Mouse (Mus musculus) urinary bladder, postnatal 10 days (tissue): Measurements from ENCODE around the gene Rhof.

Source experiments
- DNase-seq: peaks from one replicate; pipeline ENCODE4 v3.0.0; 2022; ENCODE audit warnings: low spot score

The Rhof gene

DNA sequence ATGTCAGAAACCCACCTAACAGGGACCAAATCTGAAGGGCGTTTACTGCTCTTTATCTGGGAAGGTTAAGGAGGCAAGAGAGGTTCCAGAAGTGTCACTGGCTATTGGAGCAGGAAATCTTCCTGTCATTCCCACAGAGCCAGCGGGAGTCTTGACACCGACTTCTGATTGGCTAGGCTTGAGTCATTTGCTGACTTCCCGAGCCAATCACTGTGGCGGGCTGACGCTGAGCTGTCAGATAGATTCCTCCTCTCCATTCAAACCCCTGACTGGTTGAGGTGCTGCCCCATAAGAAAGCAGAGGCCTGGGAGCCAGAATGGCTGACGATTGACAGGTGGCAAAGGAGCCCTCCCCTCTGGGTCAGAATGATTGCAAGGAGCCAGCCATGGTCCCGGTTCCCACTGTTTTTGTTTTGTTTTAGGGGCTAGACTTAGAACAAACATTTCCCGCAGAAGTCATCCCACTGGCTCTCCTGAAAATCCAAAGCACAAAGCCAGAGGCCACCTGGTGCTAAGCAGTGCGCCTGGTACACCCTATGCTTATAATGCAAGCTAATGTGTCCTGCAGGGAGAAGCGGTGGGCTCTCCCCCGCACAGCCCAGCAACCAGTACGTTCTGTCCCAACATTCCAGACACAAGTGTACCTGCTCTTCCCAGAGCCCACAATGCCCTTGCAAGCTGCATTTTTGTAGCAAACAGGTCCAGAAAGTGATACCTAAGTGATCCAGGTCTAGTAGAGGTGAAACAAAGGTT, 22.9 kb downstream of the Rhof start:
- no peak for DNase-seq

DNA sequence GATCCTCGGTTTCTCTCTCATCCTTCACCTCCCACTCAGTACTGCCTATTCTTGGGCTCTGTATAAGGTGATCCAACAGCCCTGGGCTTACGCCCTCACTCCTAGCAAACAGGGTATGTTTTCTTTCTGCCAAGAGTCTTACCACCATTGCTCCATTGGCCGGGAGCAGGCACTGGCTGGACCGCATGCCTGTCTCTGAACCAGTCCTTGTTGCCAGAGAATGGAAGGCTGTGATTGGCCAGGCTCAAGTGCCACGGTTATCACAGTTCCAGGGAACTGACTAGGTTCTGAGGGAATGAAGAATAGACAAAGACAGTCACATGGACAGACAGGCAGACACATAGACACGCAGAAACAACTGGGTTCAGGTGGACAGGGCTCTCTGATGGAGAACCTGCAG, 27.7 kb downstream of the Rhof start:
- no peak for DNase-seq

DNA sequence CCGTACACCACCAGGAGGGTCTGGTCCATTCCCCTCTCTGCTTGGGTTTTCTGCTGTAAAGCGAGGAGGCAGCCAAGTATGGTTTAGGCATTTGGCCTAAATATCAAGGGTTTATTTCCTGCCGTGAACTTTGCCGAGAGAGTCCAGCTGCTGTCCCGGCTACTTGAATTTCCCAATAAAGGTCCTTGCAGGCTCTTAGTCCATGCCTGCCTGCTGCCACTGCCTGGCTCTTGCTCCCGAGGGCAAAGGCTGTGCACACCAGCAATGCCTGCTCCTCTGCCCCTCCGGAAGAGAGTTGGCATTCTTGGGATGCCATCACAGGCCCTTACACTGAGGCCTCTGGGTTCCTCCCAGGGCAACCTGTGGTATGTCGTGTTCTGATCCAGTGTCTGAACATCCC, 28.9 kb downstream of the Rhof start:
- no peak for DNase-seq

DNA sequence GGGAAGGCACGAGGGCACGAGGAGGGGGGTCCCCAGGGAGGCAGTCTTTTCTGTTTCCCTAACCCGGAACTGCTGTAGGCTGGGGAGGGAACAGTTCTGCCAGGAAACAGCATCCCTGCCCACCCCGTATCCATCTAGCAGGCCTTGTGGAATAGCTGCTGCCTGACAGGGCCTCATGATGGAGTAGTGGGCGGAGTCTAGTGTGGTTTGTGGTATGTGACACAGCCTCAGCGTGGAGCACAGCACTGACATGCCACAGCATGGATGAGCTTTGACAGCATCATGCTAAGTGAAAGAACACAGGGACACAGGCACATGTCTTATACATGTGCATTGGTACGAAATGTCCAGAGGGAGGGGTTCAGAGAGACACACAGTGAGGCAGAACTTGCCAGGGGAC, 30.1 kb downstream of the Rhof start:
- no peak for DNase-seq

DNA sequence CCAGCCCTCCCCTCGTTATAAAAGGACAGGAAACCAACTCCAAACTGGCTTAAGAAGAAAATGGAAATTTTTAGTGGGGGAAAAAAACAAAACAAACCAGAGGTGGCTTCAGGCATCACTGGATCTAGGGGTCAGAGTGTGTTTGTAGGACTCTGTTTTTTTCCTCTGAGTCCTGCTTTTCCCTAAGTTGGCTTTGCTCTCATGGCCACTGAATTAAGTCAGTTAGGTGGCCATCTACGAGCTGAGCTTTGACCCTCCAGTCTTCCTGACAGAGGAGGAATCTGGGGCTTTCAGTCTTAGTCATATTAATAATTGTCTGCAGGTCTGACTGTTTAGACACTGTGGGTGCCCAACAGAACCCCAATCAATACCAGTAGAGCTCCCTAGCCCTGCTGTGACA, 34.0 kb downstream of the Rhof start:
- DNase-seq, result no peak

DNA sequence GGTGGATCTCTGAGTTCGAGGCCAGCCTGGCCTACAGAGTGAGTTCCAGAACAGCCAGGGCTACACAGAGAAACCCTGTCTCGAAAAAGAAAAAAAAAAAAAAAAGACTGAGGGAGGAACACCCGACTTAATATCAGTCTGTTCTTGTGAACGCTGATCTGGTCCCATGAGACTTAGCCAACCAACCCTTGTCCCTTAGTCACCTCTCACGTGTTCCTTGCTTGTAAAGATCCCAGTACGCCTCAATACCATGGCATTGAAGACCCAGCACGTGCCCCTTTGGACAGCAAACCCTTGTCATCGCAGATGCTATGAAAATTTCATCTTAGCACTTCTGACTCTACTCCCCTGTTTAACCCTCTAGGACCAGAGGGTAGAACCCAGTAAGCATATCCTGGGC, 36.2 kb downstream of the Rhof start:
- DNase-seq, result no peak

DNA sequence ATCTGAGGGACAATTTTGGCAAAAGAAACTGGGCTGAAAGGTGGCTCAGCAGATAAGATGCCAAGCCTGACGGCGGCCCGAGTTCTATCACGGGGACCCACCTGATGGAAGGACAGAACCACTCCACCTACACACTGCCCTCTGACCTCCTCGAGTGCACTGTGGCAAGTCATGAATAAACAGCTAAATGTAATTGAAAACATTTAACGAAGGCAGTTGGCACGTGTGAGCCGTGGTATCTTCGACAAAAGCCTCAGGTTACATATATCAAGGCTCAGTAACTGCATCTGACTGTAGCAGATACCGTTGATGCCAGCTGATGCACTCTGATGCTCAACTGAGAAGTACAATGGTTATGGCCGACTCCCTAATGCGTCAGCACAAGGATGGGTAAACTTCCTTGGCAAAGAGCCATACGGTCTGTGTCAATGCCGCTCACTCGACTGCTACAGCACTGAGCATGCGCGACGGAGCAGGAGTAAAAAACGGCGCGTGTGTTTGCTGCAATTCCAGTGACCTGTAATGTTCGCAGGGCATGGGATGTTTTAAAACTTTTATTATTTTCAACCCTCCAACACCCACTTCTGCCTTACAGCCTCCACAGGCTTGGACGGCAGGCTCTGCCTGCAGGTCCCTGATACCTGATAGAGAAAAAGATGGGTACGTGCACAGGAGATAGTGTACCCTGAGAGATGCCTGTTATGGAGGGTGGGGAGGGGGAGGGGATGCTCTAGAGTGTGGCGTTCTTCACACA, 38.1 kb downstream of the Rhof start:
- no peak for DNase-seq

DNA sequence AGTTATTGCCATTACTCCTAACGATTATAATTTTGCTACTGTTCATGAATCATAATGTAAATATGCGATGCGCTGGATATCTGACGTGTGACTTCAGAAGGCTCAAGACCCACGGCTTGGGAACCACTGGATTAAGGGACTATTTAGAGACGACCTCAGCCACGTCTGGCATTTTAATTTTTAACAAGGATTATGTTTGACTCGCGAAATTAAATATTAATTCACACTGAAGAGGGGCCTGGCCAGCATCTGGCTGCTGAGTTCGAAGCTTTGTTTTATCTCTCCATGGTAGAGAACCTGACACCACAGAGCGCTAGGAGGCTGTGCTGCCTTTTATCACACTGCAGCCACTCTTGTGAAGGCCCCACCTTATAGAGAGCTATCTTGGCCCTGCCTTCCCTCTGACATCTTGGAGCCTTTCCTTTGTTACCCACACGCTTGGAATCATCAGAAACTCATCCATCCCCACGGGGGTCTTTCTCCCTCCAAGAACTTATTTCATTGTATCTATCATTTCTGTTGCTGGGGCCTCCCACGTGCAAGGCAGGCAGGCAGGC, 39.3 kb downstream of the Rhof start:
- DNase-seq, result no peak

DNA sequence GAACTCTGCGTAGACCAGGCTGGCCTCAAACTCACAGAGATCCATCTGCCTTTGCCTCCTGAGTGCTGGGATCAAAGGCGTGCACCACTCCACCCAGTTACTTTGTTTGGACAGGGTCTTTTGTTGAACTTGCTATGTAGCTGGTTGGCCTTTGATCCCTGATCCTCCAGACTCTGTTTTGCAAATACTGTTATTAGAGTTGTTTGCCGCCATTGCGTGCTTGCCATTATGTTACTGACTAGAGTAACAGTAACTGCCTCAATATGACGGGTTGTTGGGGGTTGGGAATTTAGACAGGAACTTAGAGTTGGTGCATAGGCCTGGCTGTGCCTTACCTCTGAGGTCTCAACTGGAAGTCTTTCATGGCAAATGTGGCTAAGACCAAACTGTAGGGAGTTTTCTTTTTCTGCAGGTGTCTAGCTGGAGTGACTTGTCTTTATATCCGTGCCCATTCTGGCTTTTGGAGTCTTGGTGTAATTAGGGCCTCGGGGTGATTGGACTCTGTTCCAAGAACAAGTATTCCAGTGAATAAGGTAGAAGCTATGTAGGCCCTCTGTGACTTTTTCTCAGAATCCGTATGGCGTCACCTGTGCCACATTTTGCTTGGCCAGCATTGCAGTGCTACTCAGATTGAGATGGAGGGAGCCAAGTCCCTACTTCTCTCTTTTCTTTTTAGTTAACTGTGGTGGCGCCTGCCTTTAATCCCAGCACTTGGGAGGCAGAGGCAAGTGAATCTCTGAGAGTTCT, 41.8 kb downstream of the Rhof start:
- no peak for DNase-seq

DNA sequence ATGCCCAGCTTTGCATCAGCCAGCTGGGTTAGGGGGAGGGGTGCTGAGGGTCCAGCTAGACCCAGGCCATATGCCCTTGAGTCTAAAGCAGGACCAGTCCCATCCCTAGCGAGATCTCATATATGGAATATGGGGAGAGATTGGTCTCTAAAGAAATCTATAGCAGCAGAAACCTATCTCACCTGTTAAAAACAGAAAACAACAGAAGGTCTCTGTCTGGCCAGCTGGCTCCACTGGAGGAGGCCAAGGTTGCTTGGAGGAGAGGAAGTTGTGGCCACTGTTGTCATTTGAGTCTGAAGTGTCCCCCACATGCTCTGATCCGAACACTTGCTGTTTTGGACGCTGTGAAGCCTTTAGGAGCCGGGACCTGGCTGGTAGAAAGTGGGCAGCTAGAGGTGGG, 43.7 kb downstream of the Rhof start:
- no peak for DNase-seq

DNA sequence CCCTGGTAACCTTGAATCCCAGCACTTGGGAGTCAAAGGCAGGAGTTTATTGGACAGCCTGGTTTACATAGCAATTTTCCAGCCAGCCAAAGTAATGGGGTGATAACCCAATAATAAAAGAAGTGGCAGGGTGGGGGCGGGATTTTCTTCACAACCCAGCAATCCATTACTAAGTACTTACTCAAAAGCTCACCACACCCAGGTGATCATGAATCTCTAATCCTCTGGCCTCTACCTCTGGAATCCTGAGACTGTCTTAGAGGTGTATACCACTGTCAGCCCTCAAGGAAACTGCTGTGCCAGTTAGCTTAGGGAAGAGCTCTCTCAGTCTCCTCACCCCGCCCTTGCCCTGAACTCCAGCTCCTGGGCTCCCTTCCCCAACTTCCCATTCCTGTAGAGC, 46.0 kb downstream of the Rhof start:
- DNase-seq, result no peak

DNA sequence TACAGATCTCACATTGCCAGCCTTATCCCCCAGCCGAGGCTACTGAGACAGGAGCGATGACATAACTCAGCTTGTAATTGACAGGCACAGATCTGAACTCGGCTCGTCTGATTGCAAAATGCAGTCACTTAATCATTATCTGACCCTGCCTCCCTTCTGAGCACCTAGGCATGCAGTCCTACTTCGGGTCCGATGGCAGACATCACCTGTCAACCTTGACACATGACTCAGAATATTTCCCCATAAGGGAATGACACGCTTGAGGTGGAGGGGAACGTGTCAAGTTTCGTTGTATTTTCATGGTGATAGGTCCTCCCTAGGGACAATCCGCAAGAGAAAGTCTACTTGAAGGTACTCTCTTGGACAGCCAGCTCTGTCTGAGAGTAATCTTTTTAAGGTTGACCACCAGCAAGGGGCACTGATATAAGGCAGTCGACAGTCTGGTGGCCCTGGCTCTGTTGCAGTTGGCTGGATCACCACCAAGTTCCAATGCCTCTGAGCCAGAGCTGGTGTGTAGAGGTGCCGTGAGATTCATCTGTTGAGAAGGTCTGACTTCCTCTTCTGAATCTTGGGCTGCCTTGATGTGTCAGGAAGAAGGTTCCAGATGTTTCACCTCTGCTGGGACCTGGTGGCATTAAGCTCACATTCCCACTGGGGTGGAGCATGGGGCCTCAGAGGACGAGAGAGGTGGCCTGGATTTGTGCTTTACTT, 49.0 kb downstream of the Rhof start:
- DNase-seq, result no peak

DNA sequence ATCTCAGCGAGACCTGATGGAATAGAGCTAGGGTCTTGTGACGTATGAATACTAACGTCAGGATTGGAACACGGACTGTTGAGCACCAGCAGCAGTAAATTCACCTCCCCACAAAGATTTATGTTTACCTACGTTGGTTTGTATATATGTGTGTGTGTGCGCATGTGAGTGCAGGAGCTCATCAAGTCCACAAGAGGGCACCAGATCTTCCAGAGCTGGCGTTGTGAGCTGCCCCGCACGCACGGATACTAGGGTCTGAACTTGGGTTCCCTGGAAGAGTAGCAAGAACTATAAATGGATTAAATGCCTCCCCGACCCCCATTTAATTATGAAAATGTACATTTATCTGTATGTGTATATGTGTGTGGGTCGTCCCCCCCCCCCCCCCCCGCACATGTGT, 52.0 kb downstream of the Rhof start:
- no peak for DNase-seq

DNA sequence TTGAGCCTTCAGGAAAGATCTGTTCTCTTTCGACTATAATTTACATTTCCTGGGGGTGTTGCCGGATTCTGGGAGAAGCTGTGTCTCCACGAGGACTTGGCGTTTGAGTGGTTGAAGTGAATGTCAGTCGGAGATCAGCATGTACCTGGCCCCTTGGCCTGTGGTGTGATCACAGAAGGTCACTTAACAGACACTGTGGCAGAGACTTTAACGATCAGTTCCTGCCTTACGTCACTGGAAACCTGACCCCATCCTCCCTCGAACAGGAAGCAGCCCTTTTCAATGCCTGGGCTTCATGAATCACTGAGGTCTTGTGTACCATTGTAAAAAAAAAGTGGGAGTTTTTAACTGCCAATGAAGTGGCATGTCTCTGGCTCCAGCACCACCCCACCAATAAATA, 52.5 kb downstream of the Rhof start:
- no peak for DNase-seq

DNA sequence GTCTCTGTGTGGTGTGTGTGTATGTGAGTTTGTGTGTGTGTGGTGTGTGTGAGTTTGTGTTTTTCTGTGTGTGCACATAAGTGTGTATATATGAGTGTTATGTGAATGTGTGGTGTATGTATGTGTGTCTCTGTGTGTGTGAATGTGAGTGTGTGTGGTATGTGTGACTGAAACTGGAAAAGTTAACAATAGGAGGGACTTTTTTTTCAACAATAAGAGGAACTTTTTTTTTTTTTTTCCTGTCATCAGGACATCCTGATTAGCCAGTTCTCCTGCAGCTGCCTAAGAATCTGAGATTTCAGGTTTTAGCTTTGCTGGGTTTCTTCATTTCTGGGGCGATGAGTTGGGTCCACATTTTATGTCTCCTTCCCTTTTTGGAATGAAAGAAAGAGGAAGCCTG, 52.9 kb downstream of the Rhof start:
- no peak for DNase-seq

DNA sequence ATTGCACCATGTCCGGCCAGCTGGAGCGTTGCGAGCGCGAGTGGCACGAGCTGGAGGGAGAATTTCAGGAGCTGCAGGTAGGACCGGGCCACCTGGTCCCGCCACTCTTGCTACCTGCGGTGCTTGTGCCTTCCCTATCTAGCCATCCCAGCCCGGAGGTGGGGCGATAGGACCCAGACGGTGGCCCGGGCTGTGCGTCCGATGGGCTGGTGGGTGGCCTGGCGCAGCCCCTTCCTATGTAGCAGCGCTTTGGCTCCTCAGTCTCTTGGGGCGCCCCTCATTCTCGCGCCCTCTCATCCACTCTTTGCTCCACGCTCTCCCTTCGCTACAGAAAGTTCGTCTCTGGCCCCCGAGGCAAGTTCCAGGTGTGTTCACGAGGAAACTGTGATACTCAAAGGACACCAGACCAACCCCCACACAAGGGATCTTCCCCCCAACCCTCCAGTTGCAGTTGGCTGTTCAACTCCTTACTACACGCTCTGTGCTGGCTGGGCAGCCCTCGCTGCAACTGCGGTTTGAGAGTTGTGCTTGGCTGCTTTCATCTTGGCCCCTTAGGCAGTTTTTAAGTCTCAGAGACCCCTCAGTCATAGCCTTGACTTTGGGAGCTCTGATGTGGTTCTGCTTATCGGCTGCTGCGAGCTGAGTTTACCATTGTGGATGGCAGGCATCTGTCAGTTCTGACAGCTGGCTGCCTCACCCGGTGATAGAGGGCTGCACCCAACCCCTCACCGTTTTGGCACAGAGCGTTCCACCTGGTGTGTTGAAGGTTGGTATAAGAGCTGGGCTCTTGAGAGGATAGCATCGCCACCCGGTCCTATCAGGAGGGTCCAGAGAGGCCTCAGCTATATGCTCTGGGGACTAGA, 55.8 kb downstream of the Rhof start:
- no peak for DNase-seq

DNA sequence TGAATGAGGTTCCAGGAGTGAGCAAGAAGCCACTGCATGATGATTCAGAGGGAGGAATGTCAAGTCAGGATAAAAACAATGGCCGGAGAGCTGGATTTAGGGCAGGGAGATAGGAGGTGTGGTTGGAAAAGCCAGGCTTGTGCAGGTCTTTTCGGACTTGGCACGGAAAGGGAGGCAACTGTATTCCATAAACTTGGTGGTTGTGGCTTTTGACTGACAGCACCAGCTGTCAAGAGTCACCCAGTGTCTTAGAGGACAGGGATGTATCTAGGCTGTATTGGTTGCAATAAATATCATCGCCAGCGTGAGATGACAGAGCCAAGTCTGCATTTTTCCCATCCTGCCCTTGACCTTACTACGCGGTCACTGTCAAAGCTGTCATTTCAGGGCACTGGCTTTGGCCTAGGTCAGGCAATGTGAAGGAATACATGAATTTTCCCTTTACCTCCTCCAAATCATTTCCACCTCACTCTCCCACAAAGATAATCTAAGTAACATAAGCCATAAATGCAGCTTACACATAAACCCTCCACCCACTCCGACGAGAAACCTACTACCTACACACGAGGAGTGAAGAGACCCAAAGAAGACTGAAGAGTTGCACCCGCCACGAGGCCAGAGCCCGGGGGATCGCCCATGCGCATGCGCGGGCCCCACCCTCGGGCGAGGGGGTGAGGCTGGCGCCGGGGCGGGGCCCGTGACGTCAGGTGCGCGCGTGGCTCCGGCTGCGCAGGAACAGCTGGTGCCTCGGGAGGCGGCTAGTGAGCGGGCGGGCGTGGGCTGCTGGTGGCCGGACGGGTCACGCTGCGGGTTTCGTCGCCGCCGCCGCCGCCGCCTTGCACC, 56.7 kb downstream of the Rhof start:
- DNase-seq, result peak; percentile 78

DNA sequence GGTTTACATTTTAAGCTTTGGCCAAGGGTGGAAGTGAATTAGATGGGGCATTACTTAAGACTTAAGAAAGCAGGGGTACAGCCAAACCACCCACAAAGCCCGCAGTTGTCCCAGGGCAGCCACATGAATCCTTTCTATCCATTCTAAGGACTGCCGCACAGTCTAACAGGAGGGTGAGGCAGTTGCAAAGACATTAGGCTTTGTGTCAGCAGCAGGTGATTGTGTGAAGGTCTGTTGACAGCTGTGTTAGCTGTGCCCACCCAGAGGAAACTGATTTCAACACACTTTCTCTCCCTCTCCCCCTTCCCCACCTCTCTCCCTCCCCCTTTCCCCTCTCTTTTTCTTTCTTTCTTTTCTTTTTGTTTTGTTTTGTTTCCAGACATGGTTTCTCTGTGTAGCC, 63.8 kb downstream of the Rhof start:
- DNase-seq, result no peak

DNA sequence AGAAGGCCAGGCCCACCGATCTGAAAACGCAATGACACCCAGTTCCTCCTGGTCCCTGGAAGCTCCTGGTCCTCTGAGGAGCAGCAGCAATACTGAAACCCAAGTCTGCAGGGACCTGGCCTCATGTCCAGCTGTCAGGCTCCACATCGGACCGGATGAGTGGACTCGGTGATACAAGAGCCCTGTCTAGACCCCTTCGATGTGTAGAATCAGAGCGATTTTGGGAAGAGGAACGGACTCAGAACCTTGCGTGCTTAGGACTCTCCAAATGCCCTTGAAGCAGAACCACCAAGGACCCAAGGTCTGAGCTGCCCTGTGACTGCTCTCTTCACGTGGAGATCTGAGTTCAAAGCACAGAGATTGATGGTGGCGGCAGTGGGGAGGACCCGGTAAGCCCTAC, 64.4 kb downstream of the Rhof start, which contains the start of gene Tmem120b:
Gene Tmem120b, plus strand, starts transcription at position 301 of the 400 bp plus-strand sequence.
- no peak for DNase-seq

DNA sequence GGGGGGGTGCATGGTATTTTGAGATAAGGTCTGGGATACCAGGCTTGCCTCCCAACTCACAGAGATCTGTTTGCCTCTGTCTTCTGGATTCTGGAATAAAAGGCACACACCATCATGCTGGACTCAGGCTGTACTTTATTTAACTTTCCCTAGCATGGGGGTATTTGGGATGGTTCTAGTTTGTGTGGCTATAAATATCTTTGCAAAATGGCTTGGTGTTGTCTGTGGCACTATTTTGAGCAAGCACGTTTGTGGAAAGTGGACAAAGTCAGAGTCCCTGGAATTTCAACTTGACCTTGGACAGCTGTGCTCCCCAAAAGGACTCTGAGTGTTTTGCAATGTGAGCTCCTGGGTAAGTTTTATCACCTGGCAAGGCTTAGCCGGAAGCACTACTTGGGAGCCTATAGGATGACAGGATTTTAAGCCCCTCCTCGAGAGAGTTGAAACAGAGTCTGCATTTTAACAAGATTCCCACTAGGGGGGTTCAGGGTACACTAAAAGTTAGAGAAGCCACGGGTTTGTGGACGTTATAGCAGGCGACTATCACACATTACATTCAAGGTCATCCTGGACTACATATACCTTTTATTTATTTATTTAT, 65.0 kb downstream of the Rhof start:
- no peak for DNase-seq
